Mouse (Mus musculus): Measurements from ENCODE around the gene Atic. TPM values are rescaled to one million over a fixed set of nuclear protein-coding genes. Genes with fewer than 3 reads are reported as not detected.

The Atic gene
- polyA plus RNA-seq, 1 experiment from 2014 or later, result 23.2 TPM

DNA sequence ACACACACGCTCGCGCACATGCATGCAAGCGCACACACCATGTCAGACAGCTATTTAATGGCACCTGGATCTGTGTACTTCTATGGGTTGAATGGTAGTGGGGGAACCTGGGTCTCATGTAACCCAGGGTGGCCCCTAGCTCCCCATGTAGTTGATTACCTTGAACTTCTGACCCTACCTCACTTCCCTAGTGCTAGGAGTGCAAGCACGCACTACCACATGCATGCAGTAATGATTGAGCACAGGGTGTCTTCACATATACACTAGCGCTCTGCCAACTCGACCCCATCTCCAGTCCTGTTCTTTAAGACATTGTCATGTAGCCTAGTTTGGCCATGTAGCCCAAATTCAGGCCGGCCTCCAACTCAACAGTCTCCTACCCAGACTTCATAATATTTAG lies 26.4 kb downstream of the Atic start:
- Histone ChIP-seq H3K9ac (ENCODE audit: low read depth, low read length) (no peak overlapping the region), H3K4me3 (ENCODE audit: low read depth, low read length) (no peak overlapping the region), H3K27me3 (ENCODE audit: control insufficient read depth, insufficient read depth, low read depth, low read length) (no peaks in the 10 kb centered on the region), H3K4me1 (ENCODE audit: control insufficient read depth, low read depth, low read length) (no peaks in the 10 kb centered on the region), H3K36me3 (ENCODE audit: control insufficient read depth, insufficient read depth) (peaks cover 3% of the 10 kb centered on the region), H3K27ac (ENCODE audit: low read length) (no peak overlapping the region), H3K4me2 (ENCODE audit: low read depth, low read length) (no peak overlapping the region), H3K9me3 (replicated peaks; ENCODE audit: control insufficient read depth, low read length) (no peaks in the 10 kb centered on the region)
- 85% methylated on average over 8 of the region's 8 CpGs for WGBS (ENCODE audit: insufficient replicate concordance)
- ATAC-seq (ENCODE audit: low read depth), result no peak

DNA sequence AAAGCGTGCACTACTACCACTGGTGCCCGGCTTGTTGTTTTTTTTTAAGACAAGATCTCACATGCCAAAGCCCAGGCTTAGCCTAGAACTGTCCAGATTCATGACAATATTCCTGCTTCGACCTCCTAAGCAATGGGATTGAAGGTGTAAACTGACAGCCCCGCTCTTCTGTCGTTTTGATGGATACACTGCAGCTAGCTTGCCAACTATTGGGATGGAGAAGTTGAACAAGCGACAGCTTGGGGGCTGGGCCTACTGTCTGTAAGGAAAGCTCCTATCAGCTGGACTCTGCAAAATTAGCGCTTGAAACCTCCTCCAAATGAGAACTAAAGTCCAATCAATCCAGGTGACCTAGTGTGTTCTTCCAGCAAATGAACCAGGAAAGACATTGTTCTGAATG lies 26.9 kb downstream of the Atic start:
- 73% methylated on average over 7 of the region's 7 CpGs for WGBS (ENCODE audit: insufficient replicate concordance)
- Histone ChIP-seq H3K27me3 (ENCODE audit: control insufficient read depth, insufficient read depth, low read depth, low read length) (no peaks in the 10 kb centered on the region), H3K27ac (ENCODE audit: low read length) (no peak overlapping the region), H3K36me3 (ENCODE audit: control insufficient read depth, insufficient read depth) (no peaks in the 10 kb centered on the region; the same call in 1 of the 2 replicates), H3K4me3 (ENCODE audit: low read depth, low read length) (no peak overlapping the region), H3K9ac (ENCODE audit: low read depth, low read length) (no peak overlapping the region), H3K4me1 (ENCODE audit: control insufficient read depth, low read depth, low read length) (no peaks in the 10 kb centered on the region), H3K4me2 (ENCODE audit: low read depth, low read length) (no peak overlapping the region), H3K9me3 (replicated peaks; ENCODE audit: control insufficient read depth, low read length) (no peaks in the 10 kb centered on the region)
- ATAC-seq (ENCODE audit: low read depth), result no peak

DNA sequence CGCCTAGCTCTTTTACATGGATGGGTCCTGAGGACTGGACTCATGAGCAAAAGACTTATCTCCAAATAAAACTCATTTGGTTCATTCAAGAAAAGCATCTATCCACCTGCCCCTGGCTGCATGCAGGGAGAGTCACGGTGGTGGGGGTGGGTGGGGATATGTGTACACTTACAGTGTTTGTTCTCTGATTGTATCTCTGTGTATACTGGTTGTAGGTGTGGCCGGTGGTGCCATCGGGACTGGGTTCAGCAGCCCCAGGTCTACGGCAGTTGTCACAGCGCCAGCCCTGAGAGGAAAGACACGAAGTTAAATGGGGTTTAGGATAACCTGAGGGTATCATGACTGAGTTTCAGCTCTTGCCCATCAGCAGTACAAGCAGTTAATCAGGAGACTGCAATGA lies 29.7 kb downstream of the Atic start:
- no peaks in the 10 kb centered on the region for H3K9me3 ChIP-seq (replicated peaks; ENCODE audit: control insufficient read depth, low read length)
- H3K4me3 ChIP-seq (ENCODE audit: low read depth, low read length), result no peak overlapping the region
- no peak overlapping the region for H3K9ac ChIP-seq (ENCODE audit: low read depth, low read length)
- H3K27me3 ChIP-seq (ENCODE audit: control insufficient read depth, insufficient read depth, low read depth, low read length), result no peaks in the 10 kb centered on the region
- H3K4me1 ChIP-seq (ENCODE audit: control insufficient read depth, low read depth, low read length), result no peaks in the 10 kb centered on the region
- no peak overlapping the region for H3K27ac ChIP-seq (ENCODE audit: low read length)
- no peak overlapping the region for H3K4me2 ChIP-seq (ENCODE audit: low read depth, low read length)
- ATAC-seq (ENCODE audit: low read depth), result no peak
- WGBS (ENCODE audit: insufficient replicate concordance), result 69% methylated on average over 7 of the region's 7 CpGs
- peaks cover 2% of the 10 kb centered on the region; the same call in 1 of the 2 replicates for H3K36me3 ChIP-seq (ENCODE audit: control insufficient read depth, insufficient read depth)

DNA sequence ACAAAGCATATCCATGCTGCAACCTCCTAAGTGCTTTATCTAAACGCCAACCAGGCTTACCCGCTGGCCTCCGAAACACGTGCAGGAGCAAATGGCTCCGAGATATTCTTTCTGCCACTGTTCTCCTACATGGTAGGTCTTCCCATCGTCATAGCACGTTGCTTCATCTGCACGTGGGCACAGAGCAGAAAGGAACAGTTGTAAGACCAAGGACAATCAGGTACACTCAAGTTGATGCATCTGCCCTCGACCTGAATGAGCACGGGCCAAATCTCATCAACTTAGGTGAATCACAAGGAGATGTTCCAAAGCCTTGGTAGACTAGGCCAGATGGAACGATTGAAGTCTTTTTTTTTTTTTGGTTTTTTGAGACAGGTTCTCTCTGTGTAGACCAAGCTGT lies 33.1 kb downstream of the Atic start:
- no peak overlapping the region for H3K9ac ChIP-seq (ENCODE audit: low read depth, low read length)
- H3K27me3 ChIP-seq (ENCODE audit: control insufficient read depth, insufficient read depth, low read depth, low read length), result no peaks in the 10 kb centered on the region
- no peak overlapping the region for H3K27ac ChIP-seq (ENCODE audit: low read length)
- no peaks in the 10 kb centered on the region for H3K9me3 ChIP-seq (replicated peaks; ENCODE audit: control insufficient read depth, low read length)
- H3K4me1 ChIP-seq (ENCODE audit: control insufficient read depth, low read depth, low read length), result no peaks in the 10 kb centered on the region
- H3K4me2 ChIP-seq (ENCODE audit: low read depth, low read length), result no peak overlapping the region
- peaks cover 2% of the 10 kb centered on the region; the same call in 1 of the 2 replicates for H3K36me3 ChIP-seq (ENCODE audit: control insufficient read depth, insufficient read depth)
- H3K4me3 ChIP-seq (ENCODE audit: low read depth, low read length), result no peak overlapping the region
- ATAC-seq (ENCODE audit: low read depth), result no peak
- 74% methylated on average over 11 of the region's 11 CpGs for WGBS (ENCODE audit: insufficient replicate concordance)

DNA sequence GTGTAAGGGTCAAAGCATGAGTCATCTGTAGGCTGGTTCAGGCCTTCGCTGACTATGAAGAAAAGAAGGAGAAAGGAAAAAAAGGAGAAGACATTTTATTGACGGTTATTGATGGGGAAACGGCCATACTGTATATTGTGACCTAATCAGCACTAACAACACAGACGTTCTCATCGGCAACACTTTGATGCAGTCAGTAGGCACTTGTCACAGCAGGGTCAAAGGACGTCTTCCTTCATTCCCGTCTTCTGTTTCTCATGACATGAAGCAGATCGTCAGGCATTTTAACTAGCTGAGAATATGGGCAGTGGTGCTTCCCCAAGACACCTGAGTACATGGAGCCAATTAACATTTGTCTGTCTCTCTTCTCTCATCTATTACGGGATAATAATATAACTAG lies 36.2 kb downstream of the Atic start:
- no peaks in the 10 kb centered on the region for H3K9me3 ChIP-seq (replicated peaks; ENCODE audit: control insufficient read depth, low read length)
- H3K4me1 ChIP-seq (ENCODE audit: control insufficient read depth, low read depth, low read length), result no peaks in the 10 kb centered on the region
- peaks cover 2% of the 10 kb centered on the region for H3K36me3 ChIP-seq (ENCODE audit: control insufficient read depth, insufficient read depth)
- H3K9ac ChIP-seq (ENCODE audit: low read depth, low read length), result no peak overlapping the region
- H3K4me2 ChIP-seq (ENCODE audit: low read depth, low read length), result no peak overlapping the region
- WGBS (ENCODE audit: insufficient replicate concordance), result 70% methylated on average over 9 of the region's 9 CpGs
- no peak overlapping the region for H3K4me3 ChIP-seq (ENCODE audit: low read depth, low read length)
- no peaks in the 10 kb centered on the region for H3K27me3 ChIP-seq (ENCODE audit: control insufficient read depth, insufficient read depth, low read depth, low read length)
- H3K27ac ChIP-seq (ENCODE audit: low read length), result no peak overlapping the region
- no peak for ATAC-seq (ENCODE audit: low read depth)

DNA sequence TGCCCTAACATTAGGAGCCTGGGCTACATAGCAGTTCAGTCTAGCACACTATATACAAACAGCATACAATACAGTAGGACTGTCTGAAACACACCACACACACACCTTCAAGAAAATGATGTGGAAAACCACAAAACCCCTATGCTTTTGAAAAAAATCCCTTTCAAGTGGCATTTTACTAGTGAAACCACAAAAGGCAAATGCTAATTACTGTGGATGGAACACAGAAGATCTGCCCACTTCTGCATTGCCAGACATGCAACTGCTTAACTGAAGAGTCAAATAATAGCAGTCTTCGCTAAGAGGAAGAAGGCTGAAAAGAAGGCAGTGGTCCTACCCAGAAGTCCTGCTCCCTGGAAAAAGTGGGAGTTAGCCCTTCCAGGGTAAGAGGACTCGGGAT lies 37.3 kb downstream of the Atic start:
- no peak overlapping the region for H3K4me2 ChIP-seq (ENCODE audit: low read depth, low read length)
- no peaks in the 10 kb centered on the region for H3K27me3 ChIP-seq (ENCODE audit: control insufficient read depth, insufficient read depth, low read depth, low read length)
- no peak overlapping the region for H3K4me3 ChIP-seq (ENCODE audit: low read depth, low read length)
- H3K9ac ChIP-seq (ENCODE audit: low read depth, low read length), result no peak overlapping the region
- no peak overlapping the region for H3K27ac ChIP-seq (ENCODE audit: low read length)
- H3K9me3 ChIP-seq (replicated peaks; ENCODE audit: control insufficient read depth, low read length), result no peaks in the 10 kb centered on the region
- WGBS (ENCODE audit: insufficient replicate concordance), result 51% methylated on average over 2 of the region's 2 CpGs
- no peak for ATAC-seq (ENCODE audit: low read depth)
- peaks cover 4% of the 10 kb centered on the region for H3K36me3 ChIP-seq (ENCODE audit: control insufficient read depth, insufficient read depth)
- no peaks in the 10 kb centered on the region for H3K4me1 ChIP-seq (ENCODE audit: control insufficient read depth, low read depth, low read length)

DNA sequence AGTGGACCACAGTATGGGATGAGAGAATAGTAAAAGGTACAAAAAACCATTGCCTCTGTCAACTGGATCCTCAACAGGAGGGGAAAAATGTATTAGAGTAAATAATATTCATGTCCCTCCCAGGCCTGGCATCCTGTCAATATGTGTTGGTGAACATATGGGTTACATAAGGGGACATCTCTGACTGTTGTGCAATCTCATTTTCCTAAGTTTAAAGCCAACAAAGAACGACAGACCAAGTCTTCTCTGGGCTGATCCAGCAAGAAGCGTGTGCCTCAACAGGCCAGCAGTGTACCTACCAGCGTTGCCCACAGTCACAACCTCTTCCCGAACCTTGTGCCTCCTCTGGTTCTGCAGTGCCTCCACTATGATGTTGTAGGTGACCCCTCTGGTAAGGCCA lies 38.4 kb downstream of the Atic start:
- 64% methylated on average over 4 of the region's 4 CpGs for WGBS (ENCODE audit: insufficient replicate concordance)
- Histone ChIP-seq H3K9ac (ENCODE audit: low read depth, low read length) (no peak overlapping the region), H3K4me1 (ENCODE audit: control insufficient read depth, low read depth, low read length) (no peaks in the 10 kb centered on the region), H3K9me3 (replicated peaks; ENCODE audit: control insufficient read depth, low read length) (no peaks in the 10 kb centered on the region), H3K4me2 (ENCODE audit: low read depth, low read length) (no peak overlapping the region), H3K27ac (ENCODE audit: low read length) (no peak overlapping the region), H3K4me3 (ENCODE audit: low read depth, low read length) (no peak overlapping the region), H3K36me3 (ENCODE audit: control insufficient read depth, insufficient read depth) (peaks cover 3% of the 10 kb centered on the region), H3K27me3 (ENCODE audit: control insufficient read depth, insufficient read depth, low read depth, low read length) (no peaks in the 10 kb centered on the region)
- ATAC-seq (ENCODE audit: low read depth), result no peak

DNA sequence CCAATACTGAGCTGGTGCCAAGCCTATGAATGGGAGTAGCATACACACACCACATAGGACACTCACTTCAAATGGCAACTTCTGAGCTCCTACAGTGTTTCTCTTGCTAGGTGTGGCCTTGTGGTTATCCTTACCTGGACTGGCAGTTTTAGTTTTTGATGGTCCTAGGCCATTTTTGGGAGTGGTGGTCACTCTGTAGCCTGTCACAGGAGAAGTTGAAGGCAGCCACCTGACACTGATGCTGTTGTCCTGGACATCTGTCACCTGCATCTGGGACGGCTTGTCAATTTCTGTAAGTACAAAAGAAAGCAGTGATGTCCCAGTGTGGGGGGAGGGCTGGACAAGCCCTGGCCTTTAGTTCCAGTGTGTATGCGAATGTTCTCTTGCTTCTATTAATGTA lies 48.8 kb downstream of the Atic start:
- peaks cover 2% of the 10 kb centered on the region for H3K36me3 ChIP-seq (ENCODE audit: control insufficient read depth, insufficient read depth)
- no peak for ATAC-seq (ENCODE audit: low read depth)

DNA sequence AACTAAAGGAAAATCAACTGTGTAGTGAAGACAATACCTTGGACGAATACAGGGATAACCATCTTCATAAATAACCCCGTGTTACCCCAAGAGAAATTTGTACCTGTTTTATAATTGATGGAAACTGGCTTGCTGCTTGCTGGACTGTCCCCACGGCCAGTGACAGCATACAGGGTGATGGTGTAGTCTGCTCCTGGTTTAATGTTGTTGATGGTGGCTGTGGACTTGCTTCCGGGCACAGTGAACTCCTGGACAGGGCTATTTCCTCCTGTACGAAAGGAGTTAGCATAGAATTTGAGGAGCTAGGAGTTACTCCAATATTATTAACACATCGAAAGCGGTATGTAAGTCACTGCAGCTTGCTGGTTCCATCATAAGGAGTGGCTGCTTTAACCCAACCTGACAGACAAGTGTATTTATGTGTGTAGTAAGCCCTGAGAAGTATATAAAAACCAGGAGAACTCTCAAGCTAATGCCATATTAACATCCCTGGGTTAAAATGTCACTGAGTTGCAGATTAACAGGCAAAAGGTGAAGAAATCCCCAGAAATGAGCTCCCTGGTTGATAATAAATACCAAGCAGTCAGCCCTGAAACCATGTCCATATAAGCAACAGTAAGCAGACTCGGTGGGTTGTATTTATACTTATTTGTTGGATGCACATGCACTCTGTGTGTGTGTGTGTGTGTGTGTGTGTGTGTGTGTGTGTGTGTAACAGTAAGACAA lies 49.8 kb downstream of the Atic start:
- H3K4me1 ChIP-seq (ENCODE audit: control insufficient read depth, low read depth, low read length), result no peaks in the 10 kb centered on the region
- H3K9me3 ChIP-seq (replicated peaks; ENCODE audit: control insufficient read depth, low read length), result no peaks in the 10 kb centered on the region
- H3K36me3 ChIP-seq (ENCODE audit: control insufficient read depth, insufficient read depth), result peaks cover 4% of the 10 kb centered on the region
- no peak for ATAC-seq (ENCODE audit: low read depth)
- no peak overlapping the region for H3K4me3 ChIP-seq (ENCODE audit: low read depth, low read length)
- 65% methylated on average over 8 of the region's 8 CpGs for WGBS (ENCODE audit: insufficient replicate concordance)
- H3K27ac ChIP-seq (ENCODE audit: low read length), result no peak overlapping the region
- H3K27me3 ChIP-seq (ENCODE audit: control insufficient read depth, insufficient read depth, low read depth, low read length), result no peaks in the 10 kb centered on the region
- no peak overlapping the region for H3K4me2 ChIP-seq (ENCODE audit: low read depth, low read length)
- H3K9ac ChIP-seq (ENCODE audit: low read depth, low read length), result no peak overlapping the region

More for the DNA sequence above, 48.8 kb downstream of the Atic start:
- WGBS (ENCODE audit: insufficient replicate concordance), result 56% methylated on average over 2 of the region's 2 CpGs
- no peak overlapping the region for H3K9ac ChIP-seq (ENCODE audit: low read depth, low read length)
- H3K4me1 ChIP-seq (ENCODE audit: control insufficient read depth, low read depth, low read length), result no peaks in the 10 kb centered on the region
- H3K4me2 ChIP-seq (ENCODE audit: low read depth, low read length), result no peak overlapping the region
- no peaks in the 10 kb centered on the region for H3K9me3 ChIP-seq (replicated peaks; ENCODE audit: control insufficient read depth, low read length)
- H3K27me3 ChIP-seq (ENCODE audit: control insufficient read depth, insufficient read depth, low read depth, low read length), result no peaks in the 10 kb centered on the region
- H3K27ac ChIP-seq (ENCODE audit: low read length), result no peak overlapping the region
- H3K4me3 ChIP-seq (ENCODE audit: low read depth, low read length), result no peak overlapping the region
